Comparison of ENCODE assay signal across 9 mouse cellular contexts in the genomic region with DNA sequence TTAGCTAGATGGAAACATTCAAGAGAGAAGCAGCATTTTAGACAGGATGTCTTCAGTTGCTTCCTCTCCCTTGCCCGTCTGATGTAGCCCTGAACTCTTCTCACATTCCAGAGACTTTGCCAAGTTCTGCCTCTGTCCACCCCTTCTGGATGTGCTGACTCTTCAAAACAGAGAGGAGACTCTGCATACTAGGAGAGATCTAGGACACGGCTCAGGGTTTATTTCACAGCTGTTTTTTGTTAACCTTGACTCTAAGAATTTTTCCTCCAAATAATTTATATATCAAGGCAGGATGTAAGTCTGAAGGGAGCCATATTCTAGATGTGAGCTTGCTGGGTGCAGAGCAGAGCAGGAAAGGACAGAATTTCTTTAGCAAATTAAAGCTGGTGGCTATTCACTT.
DNase-seq lines count a peak whose midpoint lies in the region; ATAC-seq lines count a peak whose summit lies in the region.
"Had no signal": no experiment of that assay in that cellular context is flagged by ENCODE, and none has a peak within 500 bp of the region (broad histone marks: within the 10 kb centered on the region; RNA-seq: fewer than 3 reads in every experiment).

No protein-coding gene starts in this region.

- H3K9me3 ChIP-seq in forebrain, embryonic 10.5 days: no peaks in the 10 kb centered on the region
- no peaks in the 10 kb centered on the region for H3K9me3 ChIP-seq in forebrain, embryonic 14.5 days (replicated peaks; ENCODE audit: control insufficient read depth, low read length)
- no peaks in the 10 kb centered on the region for H3K9me3 ChIP-seq in lung, embryonic 15.5 days
- no peaks in the 10 kb centered on the region for H3K9me3 ChIP-seq in intestine, embryonic 15.5 days

- H3K27ac ChIP-seq in forebrain, embryonic 10.5 days: 0 out of 2 replicates have a peak overlapping the region, but pooled peaks have one; percentile 27
- H3K27ac ChIP-seq in forebrain, embryonic 14.5 days (ENCODE audit: low read depth, low read length): no peak overlapping the region
- no peak overlapping the region for H3K27ac ChIP-seq in lung, embryonic 15.5 days
- H3K27ac ChIP-seq in intestine, embryonic 15.5 days: 0 out of 2 replicates have a peak overlapping the region, but pooled peaks have one; percentile 62

- 56% methylated on average over 2 of the region's 2 CpGs for WGBS in forebrain, embryonic 10.5 days
- WGBS in forebrain, embryonic 14.5 days: 70% methylated on average over 2 of the region's 2 CpGs
- 19% methylated on average over 2 of the region's 2 CpGs for WGBS in lung, embryonic 15.5 days
- 29% methylated on average over 2 of the region's 2 CpGs for WGBS in intestine, embryonic 15.5 days

- peaks cover 15% of the 10 kb centered on the region for H3K4me1 ChIP-seq in forebrain, embryonic 10.5 days
- H3K4me1 ChIP-seq in forebrain, embryonic 14.5 days (ENCODE audit: control insufficient read depth, insufficient read depth, low read length): peaks cover 9% of the 10 kb centered on the region
- peaks cover 7% of the 10 kb centered on the region for H3K4me1 ChIP-seq in lung, embryonic 15.5 days
- peaks cover 7% of the 10 kb centered on the region for H3K4me1 ChIP-seq in intestine, embryonic 15.5 days (replicated peaks)

- H3K4me3 ChIP-seq in forebrain, embryonic 10.5 days: no peak overlapping the region
- H3K4me3 ChIP-seq in forebrain, embryonic 14.5 days (ENCODE audit: low read depth, low read length): no peak overlapping the region
- no peak overlapping the region for H3K4me3 ChIP-seq in lung, embryonic 15.5 days
- no peak overlapping the region for H3K4me3 ChIP-seq in intestine, embryonic 15.5 days (replicated peaks)

- no peaks in the 10 kb centered on the region for H3K27me3 ChIP-seq in forebrain, embryonic 10.5 days (ENCODE audit: poor library complexity, severe bottlenecking)
- H3K27me3 ChIP-seq in forebrain, embryonic 14.5 days (replicated peaks; ENCODE audit: control insufficient read depth, insufficient read depth, low read length): no peaks in the 10 kb centered on the region
- no peaks in the 10 kb centered on the region for H3K27me3 ChIP-seq in lung, embryonic 15.5 days
- no peaks in the 10 kb centered on the region for H3K27me3 ChIP-seq in intestine, embryonic 15.5 days (replicated peaks)

- no peak overlapping the region for H3K4me2 ChIP-seq in forebrain, embryonic 14.5 days (ENCODE audit: low read length)
- H3K4me2 ChIP-seq in lung, embryonic 15.5 days: no peak overlapping the region
- no peak overlapping the region for H3K4me2 ChIP-seq in intestine, embryonic 15.5 days (replicated peaks)

- no peak for DNase-seq in forebrain, embryonic 10.5 days (ENCODE audit: extremely low spot score, low spot score)
- DNase-seq in forebrain, embryonic 14.5 days (ENCODE audit: low spot score): no peak
- no peak for DNase-seq in lung, postnatal 14 days
- peak; percentile 25 for DNase-seq in lung, postnatal 36 days
- DNase-seq in right cerebral cortex, postnatal 14 days: no peak
- no peak for DNase-seq in embryo, embryonic 9.5 days (ENCODE audit: extremely low spot score)
- DNase-seq: cerebellum, adult 11-12 months had no signal

- no peak overlapping the region for H3K9ac ChIP-seq in forebrain, embryonic 14.5 days (ENCODE audit: low read length)
- no peak overlapping the region for H3K9ac ChIP-seq in lung, embryonic 15.5 days
- H3K9ac ChIP-seq in intestine, embryonic 15.5 days: no peak overlapping the region

- no peak for ATAC-seq in forebrain, embryonic 14.5 days
- ATAC-seq in lung, embryonic 15.5 days (ENCODE audit: borderline replicate concordance, extremely low read depth, low FRiP score, low TSS enrichment): peak; percentile 87; the same call in 1 of the 2 replicates
- peak; percentile 91 for ATAC-seq in intestine, embryonic 15.5 days

- H3K36me3 ChIP-seq in forebrain, embryonic 10.5 days (replicated peaks): no peaks in the 10 kb centered on the region
- H3K36me3 ChIP-seq in forebrain, embryonic 14.5 days (ENCODE audit: control insufficient read depth, insufficient read depth, low read length): no peaks in the 10 kb centered on the region
- H3K36me3 ChIP-seq in lung, embryonic 15.5 days: no peaks in the 10 kb centered on the region
- H3K36me3 ChIP-seq in intestine, embryonic 15.5 days: no peaks in the 10 kb centered on the region

Comparison
In these comparisons a context has a peak if more than half of its experiments do, and no peak if none do; other contexts are left out.
1. H3K27ac ChIP-seq: peak in forebrain, embryonic 10.5 days (single experiment) and intestine, embryonic 15.5 days (single experiment); none in forebrain, embryonic 14.5 days (single experiment) and lung, embryonic 15.5 days (single experiment).